Mouse (Mus musculus): ENCODE data around the gene Ar.
A peak's percentile ranks its signal among the peaks of the same experiment; 100 is the strongest.

Gene Ar

DNA sequence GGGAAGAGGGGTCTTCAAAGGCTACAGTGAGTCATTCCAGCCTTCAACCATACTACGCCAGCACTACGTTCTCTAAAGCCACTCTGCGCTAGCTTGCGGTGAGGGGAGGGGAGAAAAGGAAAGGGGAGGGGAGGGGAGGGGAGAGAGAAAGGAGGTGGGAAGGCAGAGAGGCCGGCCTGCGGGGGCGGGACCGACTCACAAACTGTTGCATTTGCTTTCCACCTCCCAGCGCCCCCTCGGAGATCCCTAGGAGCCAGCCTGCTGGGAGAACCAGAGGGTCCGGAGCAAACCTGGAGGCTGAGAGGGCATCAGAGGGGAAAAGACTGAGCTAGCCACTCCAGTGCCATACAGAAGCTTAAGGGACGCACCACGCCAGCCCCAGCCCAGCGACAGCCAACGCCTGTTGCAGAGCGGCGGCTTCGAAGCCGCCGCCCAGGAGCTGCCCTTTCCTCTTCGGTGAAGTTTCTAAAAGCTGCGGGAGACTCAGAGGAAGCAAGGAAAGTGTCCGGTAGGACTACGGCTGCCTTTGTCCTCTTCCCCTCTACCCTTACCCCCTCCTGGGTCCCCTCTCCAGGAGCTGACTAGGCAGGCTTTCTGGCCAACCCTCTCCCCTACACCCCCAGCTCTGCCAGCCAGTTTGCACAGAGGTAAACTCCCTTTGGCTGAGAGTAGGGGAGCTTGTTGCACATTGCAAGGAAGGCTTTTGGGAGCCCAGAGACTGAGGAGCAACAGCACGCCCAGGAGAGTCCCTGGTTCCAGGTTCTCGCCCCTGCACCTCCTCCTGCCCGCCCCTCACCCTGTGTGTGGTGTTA, at the start of gene Ar:
Ar (plus strand) TSS at position 239 of the 812 bp plus-strand sequence.
- DNase-seq, result peak; percentile 39

DNA sequence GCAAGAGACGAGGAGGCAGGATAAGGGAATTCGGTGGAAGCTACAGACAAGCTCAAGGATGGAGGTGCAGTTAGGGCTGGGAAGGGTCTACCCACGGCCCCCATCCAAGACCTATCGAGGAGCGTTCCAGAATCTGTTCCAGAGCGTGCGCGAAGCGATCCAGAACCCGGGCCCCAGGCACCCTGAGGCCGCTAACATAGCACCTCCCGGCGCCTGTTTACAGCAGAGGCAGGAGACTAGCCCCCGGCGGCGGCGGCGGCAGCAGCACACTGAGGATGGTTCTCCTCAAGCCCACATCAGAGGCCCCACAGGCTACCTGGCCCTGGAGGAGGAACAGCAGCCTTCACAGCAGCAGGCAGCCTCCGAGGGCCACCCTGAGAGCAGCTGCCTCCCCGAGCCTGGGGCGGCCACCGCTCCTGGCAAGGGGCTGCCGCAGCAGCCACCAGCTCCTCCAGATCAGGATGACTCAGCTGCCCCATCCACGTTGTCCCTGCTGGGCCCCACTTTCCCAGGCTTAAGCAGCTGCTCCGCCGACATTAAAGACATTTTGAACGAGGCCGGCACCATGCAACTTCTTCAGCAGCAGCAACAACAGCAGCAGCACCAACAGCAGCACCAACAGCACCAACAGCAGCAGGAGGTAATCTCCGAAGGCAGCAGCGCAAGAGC, 1.3 kb downstream of the Ar start:
- peak; percentile 25 for DNase-seq

GRCm38 (mm10) chrX:98150393-98151119, 2.0 kb downstream of the Ar start:
- peak; percentile 28 for DNase-seq

- DNase-seq, result no peak
These were observed 41.2 kb downstream of the Ar start for GRCm38 (mm10) chrX:98189759-98190158.

DNA sequence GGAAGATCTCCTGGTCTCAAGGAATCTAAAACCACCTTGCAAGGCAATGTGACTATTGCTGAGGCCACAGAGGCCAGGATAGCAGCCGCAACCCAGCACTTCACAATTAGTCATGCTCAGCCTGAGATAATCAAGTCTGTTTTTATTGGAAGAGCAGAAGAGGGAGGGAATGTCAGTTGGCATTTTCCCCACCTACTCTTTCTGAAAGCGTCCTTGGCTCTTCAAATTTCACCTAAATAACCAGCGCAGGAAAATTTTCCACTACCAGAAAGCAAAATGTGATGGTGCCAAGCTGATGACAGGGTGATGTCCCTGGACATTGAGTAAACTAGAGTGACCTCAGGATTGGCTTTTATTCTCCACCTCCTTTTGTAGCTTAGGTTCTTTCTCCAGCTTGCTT, 57.2 kb downstream of the Ar start:
- DNase-seq, result no peak

DNA sequence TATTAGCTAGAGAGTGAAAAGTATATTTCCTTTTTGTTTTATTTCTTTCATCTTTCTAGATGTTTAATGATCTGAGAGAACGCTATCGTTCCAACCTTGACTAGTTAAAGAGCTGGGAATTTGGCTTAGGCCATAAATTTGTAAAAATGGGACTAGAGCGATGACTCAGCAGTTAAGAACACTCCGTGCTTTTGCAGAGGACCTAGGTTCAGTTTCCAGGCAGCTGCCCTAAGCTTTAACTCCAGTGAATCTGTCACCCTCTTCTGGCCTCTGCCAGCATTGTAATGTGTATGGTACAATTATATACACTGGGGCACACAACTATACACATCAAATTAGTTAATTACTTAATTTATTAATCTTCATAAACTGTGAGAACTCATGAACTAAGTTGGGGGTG, 58.6 kb downstream of the Ar start:
- no peak for DNase-seq

DNA sequence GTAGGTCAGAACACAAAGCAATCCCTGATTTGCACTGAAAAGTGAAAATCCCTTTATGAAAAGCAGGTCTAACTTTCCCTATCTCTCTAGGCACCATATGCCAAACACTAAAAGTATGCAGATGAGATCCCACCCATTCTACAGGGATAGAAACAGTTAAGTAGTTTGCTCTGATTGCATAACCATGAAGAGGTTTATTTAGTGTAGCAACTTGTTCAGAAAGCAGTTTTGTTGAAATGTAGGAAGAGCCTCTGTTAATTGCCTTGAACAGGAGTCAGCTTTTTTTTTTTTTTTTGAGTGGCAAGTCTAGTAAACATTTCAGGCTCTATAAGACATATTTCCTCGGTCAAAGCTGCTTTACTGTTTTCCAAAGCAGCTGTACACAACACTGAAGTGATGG, 67.5 kb downstream of the Ar start:
- DNase-seq, result no peak

DNA sequence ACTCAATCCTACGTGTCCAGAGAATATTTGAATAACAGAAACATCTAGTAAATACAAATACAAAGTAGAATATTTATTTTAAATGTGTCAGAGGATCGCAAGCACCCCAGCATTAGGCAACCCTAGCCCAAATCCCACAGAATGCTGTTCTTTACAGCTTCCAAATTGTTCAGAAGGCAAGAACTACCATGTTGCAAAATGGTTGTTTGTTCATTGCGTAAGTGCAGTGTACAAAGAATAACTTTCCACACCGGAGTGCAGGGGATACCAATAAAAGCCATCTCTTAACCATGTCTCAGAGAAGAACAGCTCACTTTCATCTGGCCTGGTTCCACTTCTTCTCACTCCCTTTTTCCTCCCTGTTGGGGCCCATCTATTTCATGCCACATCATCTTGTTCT, 90.4 kb downstream of the Ar start:
- DNase-seq, result no peak

DNA sequence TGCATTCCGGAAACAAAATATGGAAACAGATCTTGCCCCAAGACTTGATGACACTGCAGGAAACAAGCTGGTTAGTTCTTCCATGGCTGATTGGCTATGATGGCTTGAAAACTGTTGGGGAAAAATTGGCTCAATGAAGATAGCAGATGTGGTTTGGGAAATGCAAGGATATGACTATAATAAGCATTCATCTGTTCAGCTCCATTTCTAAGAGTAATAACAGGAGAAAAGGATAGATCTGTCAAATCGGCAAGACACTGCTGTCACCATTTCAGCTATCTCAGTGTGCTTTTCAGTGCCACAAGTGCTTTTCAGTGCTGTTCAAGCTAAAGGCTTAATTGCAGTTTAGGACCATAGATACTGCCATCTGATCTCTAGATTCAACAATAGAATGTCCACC, 96.5 kb downstream of the Ar start:
- no peak for DNase-seq

GRCm38 (mm10) chrX:98248363-98248762, 99.8 kb downstream of the Ar start:
- DNase-seq, result no peak

GRCm38 (mm10) chrX:98259620-98260019, 111.1 kb downstream of the Ar start:
- no peak for DNase-seq

- no peak for DNase-seq
These were observed 117.2 kb downstream of the Ar start for GRCm38 (mm10) chrX:98265755-98266154.

DNA sequence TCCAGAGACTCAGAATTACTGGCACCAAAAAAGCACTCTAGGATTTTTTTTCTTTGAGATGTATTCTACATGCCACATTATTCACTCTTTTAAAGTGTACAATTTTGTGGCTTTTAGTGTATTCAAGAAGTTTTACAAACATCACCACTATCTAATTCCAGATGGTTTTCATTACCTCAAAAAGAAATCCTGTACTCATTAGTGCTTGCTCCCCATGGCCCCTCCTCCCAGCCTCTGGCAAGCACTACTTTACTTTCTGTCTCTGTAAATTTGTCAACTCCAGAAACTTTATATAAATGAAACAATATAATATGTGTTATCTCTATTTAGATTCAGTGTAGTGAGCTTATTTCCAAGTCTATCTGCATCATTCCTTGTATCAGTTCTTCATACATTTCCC, 122.8 kb downstream of the Ar start:
- no peak for DNase-seq

DNA sequence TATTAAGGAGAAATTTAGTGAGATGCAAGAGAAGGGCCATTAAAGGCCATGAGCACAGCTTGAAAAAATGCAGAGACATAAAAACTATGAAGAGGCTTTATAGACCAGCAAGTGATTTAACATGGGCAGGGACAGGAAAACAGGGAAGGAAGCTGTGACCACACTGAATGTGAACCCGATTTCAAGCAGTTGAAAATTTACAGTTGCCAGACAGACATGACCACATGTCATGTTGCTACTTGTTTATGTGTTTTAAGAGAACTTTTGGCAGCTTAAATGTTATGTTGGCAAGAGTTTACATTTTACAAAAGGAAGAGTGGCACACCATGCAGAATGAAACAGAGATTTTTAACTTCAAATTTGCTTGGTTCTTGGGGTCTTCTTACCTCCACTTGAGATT, 143.2 kb downstream of the Ar start:
- no peak for DNase-seq

- DNase-seq, result peak; percentile 1
These were observed 152.1 kb downstream of the Ar start for GRCm38 (mm10) chrX:98300685-98301084.

- no peak for DNase-seq
These were observed 153.4 kb downstream of the Ar start for GRCm38 (mm10) chrX:98301924-98302323.

GRCm38 (mm10) chrX:98315961-98316360, 167.4 kb downstream of the Ar start:
- DNase-seq, result no peak

DNA sequence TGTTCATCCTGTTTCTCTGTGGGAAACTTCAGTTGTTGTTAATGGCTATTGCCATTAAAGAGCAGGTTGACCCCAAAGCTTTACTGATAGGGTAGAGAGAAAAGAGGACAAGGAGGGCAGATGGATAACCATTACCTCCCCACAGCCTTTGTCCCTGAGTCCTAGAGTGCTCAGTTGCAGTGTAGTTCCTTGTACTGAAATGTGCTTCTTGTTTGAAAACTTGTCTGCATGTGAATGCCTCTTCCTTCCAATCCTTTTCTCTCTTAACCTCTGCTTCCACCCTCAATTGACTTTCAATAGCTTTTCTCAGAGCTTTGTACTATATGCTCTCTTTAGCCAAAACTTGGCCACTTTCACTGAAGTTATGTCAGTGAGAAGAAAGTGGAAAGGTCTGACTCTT, 168.9 kb downstream of the Ar start:
- no peak for DNase-seq

- DNase-seq, result no peak
These were observed 174.5 kb downstream of the Ar start for GRCm38 (mm10) chrX:98323105-98323504.

DNA sequence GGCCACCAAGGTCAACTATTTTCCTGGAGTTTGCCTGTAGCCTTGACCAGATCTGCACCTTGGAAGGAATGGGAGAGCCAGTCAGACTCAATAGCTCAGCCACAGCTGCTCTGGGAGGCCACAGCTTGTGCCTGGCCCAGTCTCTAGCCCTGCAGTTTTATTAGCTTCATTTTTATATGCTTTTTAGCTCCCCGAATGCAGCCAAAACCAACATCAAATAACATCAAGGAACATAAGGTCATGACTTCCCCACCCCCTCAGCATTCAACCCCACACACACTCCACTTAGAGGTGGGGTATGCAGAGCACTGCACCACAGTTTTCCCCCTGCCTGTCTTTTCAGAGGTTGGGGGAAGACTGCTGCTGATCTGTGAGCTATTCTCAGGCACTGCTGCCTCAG, 198.9 kb downstream of the Ar start:
- DNase-seq, result no peak

DNA sequence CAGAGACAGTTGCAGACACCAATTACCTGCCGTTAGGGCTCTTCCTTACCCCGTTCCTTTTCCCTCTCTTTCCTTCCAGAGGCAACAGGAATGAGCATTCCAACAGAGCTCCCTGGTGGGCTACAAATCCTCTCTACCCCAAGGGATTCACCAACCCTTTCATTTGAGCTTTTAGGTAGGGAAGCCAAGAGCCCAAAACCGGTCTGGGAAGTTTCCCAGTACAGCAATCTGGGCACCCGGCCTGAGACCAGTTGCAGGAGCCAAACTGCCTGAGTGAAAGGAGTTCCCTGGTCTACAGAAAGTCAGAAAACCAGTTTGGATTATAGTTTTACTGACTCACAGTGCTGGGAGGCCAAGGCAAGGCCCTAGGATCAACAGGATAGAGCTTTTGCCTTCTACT, 199.5 kb downstream of the Ar start:
- DNase-seq, result no peak

Measured in embryo, embryonic 11 days (tissue).